Mouse (Mus musculus): ENCODE data around the gene Zfp655. TPM values are rescaled to one million over a fixed set of nuclear protein-coding genes. Genes with fewer than 3 reads are reported as not detected.

The Zfp655 gene
- polyA plus RNA-seq, 1 experiment from 2014 or later, result 32.3 TPM

- H3K27ac ChIP-seq (ENCODE audit: low read depth, low read length), result peak within 1 kb of the TSS; percentile 93
- H3K36me3 ChIP-seq (ENCODE audit: control insufficient read depth, insufficient read depth), result peaks cover 25% of the 10 kb centered on the region
- no peaks in the 10 kb centered on the region for H3K9me3 ChIP-seq (ENCODE audit: control insufficient read depth)
- H3K4me1 ChIP-seq (replicated peaks; ENCODE audit: control insufficient read depth, insufficient read depth, low read length), result no peaks in the 10 kb centered on the region
- peak within 1 kb of the TSS; percentile 78 for H3K4me3 ChIP-seq (ENCODE audit: low read depth, low read length)
- peak within 1 kb of the TSS; percentile 78 for H3K4me2 ChIP-seq (replicated peaks; ENCODE audit: low read depth)
- ATAC-seq, result peak; percentile 100
- no peaks in the 10 kb centered on the region for H3K27me3 ChIP-seq (replicated peaks; ENCODE audit: control insufficient read depth, insufficient read depth, low read length)
- no peak for TF ChIP-seq CTCF (IDR thresholded peaks at IDR 0.05; ENCODE audit: low read depth)
- H3K9ac ChIP-seq (ENCODE audit: low read depth, low read length), result peak within 1 kb of the TSS; percentile 84
- under 1% methylated on average over 50 of the region's 50 CpGs for WGBS
Measured at GRCm38 (mm10) chr5:145280371-145281143, 49.0 kb downstream of the Zfp655 start, which contains the start of gene Zscan25. Gene Zscan25 (plus strand): TSS chr5:145280500.

DNA sequence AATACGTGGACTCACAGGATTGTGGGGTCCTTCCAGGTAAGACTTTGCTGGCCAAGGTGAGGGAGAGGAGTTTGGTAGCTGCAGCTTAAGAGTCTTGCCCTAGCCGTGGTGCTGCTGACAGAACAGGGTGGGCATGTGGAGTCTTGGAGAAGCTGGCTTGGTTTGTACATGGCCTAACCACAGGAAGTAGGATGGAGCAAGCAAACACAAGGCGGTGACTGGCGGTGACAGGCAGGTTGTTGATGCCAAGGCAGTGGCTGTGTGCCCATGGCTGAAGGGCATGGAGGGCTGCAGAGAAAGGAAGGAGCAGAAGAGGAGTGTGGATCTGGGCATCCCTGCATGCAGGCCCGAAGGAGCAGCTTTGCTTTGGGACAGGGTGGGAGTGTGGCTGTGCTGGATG, 56.9 kb downstream of the Zfp655 start:
- Histone ChIP-seq H3K4me2 (replicated peaks; ENCODE audit: low read depth) (no peak overlapping the region), H3K4me1 (replicated peaks; ENCODE audit: control insufficient read depth, insufficient read depth, low read length) (no peaks in the 10 kb centered on the region), H3K4me3 (ENCODE audit: low read depth, low read length) (no peak overlapping the region), H3K9me3 (ENCODE audit: control insufficient read depth) (no peaks in the 10 kb centered on the region), H3K36me3 (ENCODE audit: control insufficient read depth, insufficient read depth) (peaks cover 83% of the 10 kb centered on the region), H3K9ac (ENCODE audit: low read depth, low read length) (no peak overlapping the region), H3K27me3 (replicated peaks; ENCODE audit: control insufficient read depth, insufficient read depth, low read length) (no peaks in the 10 kb centered on the region), H3K27ac (ENCODE audit: low read depth, low read length) (no peak overlapping the region)
- no peak for ATAC-seq
- TF ChIP-seq CTCF (IDR thresholded peaks at IDR 0.05; ENCODE audit: low read depth), result no peak
- 96% methylated on average over 5 of the region's 5 CpGs for WGBS

DNA sequence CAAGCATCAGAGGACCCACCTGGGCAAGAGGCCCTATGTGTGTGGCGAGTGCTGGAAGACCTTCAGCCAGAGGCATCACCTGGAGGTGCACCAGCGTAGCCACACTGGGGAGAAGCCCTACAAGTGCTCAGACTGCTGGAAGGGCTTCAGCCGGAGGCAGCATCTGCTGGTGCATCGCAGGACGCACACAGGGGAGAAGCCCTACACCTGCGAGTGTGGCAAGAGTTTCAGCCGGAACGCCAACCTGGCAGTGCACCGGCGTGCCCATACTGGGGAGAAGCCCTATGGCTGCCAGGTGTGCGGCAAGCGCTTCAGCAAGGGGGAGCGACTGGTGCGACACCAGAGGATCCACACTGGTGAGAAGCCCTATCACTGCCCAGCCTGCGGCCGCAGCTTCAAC, 59.2 kb downstream of the Zfp655 start:
- H3K36me3 ChIP-seq (ENCODE audit: control insufficient read depth, insufficient read depth), result peaks cover 62% of the 10 kb centered on the region
- no peak overlapping the region for H3K4me3 ChIP-seq (ENCODE audit: low read depth, low read length)
- H3K4me2 ChIP-seq (replicated peaks; ENCODE audit: low read depth), result no peak overlapping the region
- no peak for TF ChIP-seq CTCF (IDR thresholded peaks at IDR 0.05; ENCODE audit: low read depth)
- no peaks in the 10 kb centered on the region for H3K4me1 ChIP-seq (replicated peaks; ENCODE audit: control insufficient read depth, insufficient read depth, low read length)
- H3K9me3 ChIP-seq (ENCODE audit: control insufficient read depth), result no peaks in the 10 kb centered on the region
- H3K9ac ChIP-seq (ENCODE audit: low read depth, low read length), result no peak overlapping the region
- H3K27me3 ChIP-seq (replicated peaks; ENCODE audit: control insufficient read depth, insufficient read depth, low read length), result no peaks in the 10 kb centered on the region
- WGBS, result 98% methylated on average over 16 of the region's 16 CpGs
- 0 out of 2 replicates have a peak, but pooled peaks have one; percentile 5 for ATAC-seq
- H3K27ac ChIP-seq (ENCODE audit: low read depth, low read length), result no peak overlapping the region

GRCm38 (mm10) chr5:145292398-145292797, 60.9 kb downstream of the Zfp655 start:
- Histone ChIP-seq H3K4me3 (ENCODE audit: low read depth, low read length) (no peak overlapping the region), H3K4me2 (replicated peaks; ENCODE audit: low read depth) (no peak overlapping the region), H3K9me3 (ENCODE audit: control insufficient read depth) (no peaks in the 10 kb centered on the region), H3K36me3 (ENCODE audit: control insufficient read depth, insufficient read depth) (peaks cover 50% of the 10 kb centered on the region), H3K4me1 (replicated peaks; ENCODE audit: control insufficient read depth, insufficient read depth, low read length) (no peaks in the 10 kb centered on the region), H3K27ac (ENCODE audit: low read depth, low read length) (no peak overlapping the region), H3K27me3 (replicated peaks; ENCODE audit: control insufficient read depth, insufficient read depth, low read length) (no peaks in the 10 kb centered on the region), H3K9ac (ENCODE audit: low read depth, low read length) (no peak overlapping the region)
- TF ChIP-seq CTCF (IDR thresholded peaks at IDR 0.05; ENCODE audit: low read depth), result no peak
- ATAC-seq, result no peak
- WGBS, result 95% methylated on average over 6 of the region's 6 CpGs

Other genes starting within 250 kb of the Zfp655 start
- not detected in 2 replicates for gene Gm4871, start 199.0 kb upstream of the Zfp655 start, polyA plus RNA-seq (2015; fragmentation: Nextera tagmentation; extraction: Ambion mirVana)
- not detected in 2 replicates for gene 1700018F24Rik, start 188.7 kb upstream of the Zfp655 start, polyA plus RNA-seq (2015; fragmentation: Nextera tagmentation; extraction: Ambion mirVana)
- gene Arpc1a, start 147.9 kb upstream of the Zfp655 start, polyA plus RNA-seq (2015; fragmentation: Nextera tagmentation; extraction: Ambion mirVana), result 122 and 130 TPM in 2 replicates
- gene Kpna7, start 147.7 kb upstream of the Zfp655 start, polyA plus RNA-seq (2015; fragmentation: Nextera tagmentation; extraction: Ambion mirVana), result 0.08 and 0.13 TPM in 2 replicates
- gene Arpc1b, start 117.5 kb upstream of the Zfp655 start, polyA plus RNA-seq (2015; fragmentation: Nextera tagmentation; extraction: Ambion mirVana), result 573 and 610 TPM in 2 replicates
- gene Pdap1, start 91.5 kb upstream of the Zfp655 start, polyA plus RNA-seq (2015; fragmentation: Nextera tagmentation; extraction: Ambion mirVana), result 49.4 and 55.5 TPM in 2 replicates
- 155 and 160 TPM in 2 replicates for gene Bud31, start 91.4 kb upstream of the Zfp655 start, polyA plus RNA-seq (2015; fragmentation: Nextera tagmentation; extraction: Ambion mirVana)
- gene Ptcd1, start 64.6 kb upstream of the Zfp655 start, polyA plus RNA-seq (2015; fragmentation: Nextera tagmentation; extraction: Ambion mirVana), result 9.3 and 9.9 TPM in 2 replicates
- 23.1 and 23.4 TPM in 2 replicates for gene Cpsf4, start 64.5 kb upstream of the Zfp655 start, polyA plus RNA-seq (2015; fragmentation: Nextera tagmentation; extraction: Ambion mirVana)
- 765 and 832 TPM in 2 replicates for gene Atp5j2, start 39.7 kb upstream of the Zfp655 start, polyA plus RNA-seq (2015; fragmentation: Nextera tagmentation; extraction: Ambion mirVana)
- 6.4 and 9.8 TPM in 2 replicates for gene Zkscan14, start 29.8 kb upstream of the Zfp655 start, polyA plus RNA-seq (2015; fragmentation: Nextera tagmentation; extraction: Ambion mirVana)
- gene Zkscan5, start 27.2 kb upstream of the Zfp655 start, polyA plus RNA-seq (2015; fragmentation: Nextera tagmentation; extraction: Ambion mirVana), result 4.1 and 4.6 TPM in 2 replicates
- 0.14 and 0.30 TPM in 2 replicates for gene Zscan25, start 48.8 kb downstream of the Zfp655 start, polyA plus RNA-seq (2015; fragmentation: Nextera tagmentation; extraction: Ambion mirVana)
- gene Cyp3a57, start 113.6 kb downstream of the Zfp655 start, polyA plus RNA-seq (2015; fragmentation: Nextera tagmentation; extraction: Ambion mirVana), result not detected in 2 replicates
- gene Cyp3a16, start 238.0 kb downstream of the Zfp655 start, polyA plus RNA-seq (2015; fragmentation: Nextera tagmentation; extraction: Ambion mirVana), result not detected in 2 replicates